Mouse (Mus musculus): Measurements from ENCODE around the gene Olfr695. TPM values are rescaled to one million over a fixed set of nuclear protein-coding genes. Genes with fewer than 3 reads are reported as not detected.

Gene Olfr695
- polyA plus RNA-seq (2014; fragmentation: Illumina TruSeq; extraction: RNeasy Lipid Tissue Mini Kit (QIAGEN cat#74804)), result not detected

GRCm38 (mm10) chr7:106716296-106716695, at the start of gene Olfr695:
Gene Olfr695 (minus strand): TSS chr7:106716396.

GRCm38 (mm10) chr7:106755297-106755696, 39.1 kb upstream of the Olfr695 start, which contains the start of gene Olfr698:
Gene Olfr698 (minus strand): TSS chr7:106755397.

GRCm38 (mm10) chr7:106742343-106742742, 26.1 kb upstream of the Olfr695 start, which contains the start of gene Olfr697:
Gene Olfr697 (minus strand): TSS chr7:106742443.

GRCm38 (mm10) chr7:106691714-106692113, 24.5 kb downstream of the Olfr695 start, which contains the start of gene Olfr694:
Gene Olfr694 (minus strand): TSS chr7:106691814.

GRCm38 (mm10) chr7:106680484-106680883, 35.7 kb downstream of the Olfr695 start, which contains the start of gene Olfr693:
Gene Olfr693 (minus strand): TSS chr7:106680584.

Other genes starting within 250 kb of the Olfr695 start
- gene Olfr693, start 35.8 kb downstream of the Olfr695 start, polyA plus RNA-seq (2014; fragmentation: Illumina TruSeq; extraction: RNeasy Lipid Tissue Mini Kit (QIAGEN cat#74804)), result not detected
- not detected for gene Olfr694, start 24.6 kb downstream of the Olfr695 start, polyA plus RNA-seq (2014; fragmentation: Illumina TruSeq; extraction: RNeasy Lipid Tissue Mini Kit (QIAGEN cat#74804))
- gene Olfr697, start 26.0 kb upstream of the Olfr695 start, polyA plus RNA-seq (2014; fragmentation: Illumina TruSeq; extraction: RNeasy Lipid Tissue Mini Kit (QIAGEN cat#74804)), result not detected
- gene Olfr698, start 39.0 kb upstream of the Olfr695 start, polyA plus RNA-seq (2014; fragmentation: Illumina TruSeq; extraction: RNeasy Lipid Tissue Mini Kit (QIAGEN cat#74804)), result not detected
- gene Olfr699, start 76.8 kb upstream of the Olfr695 start, polyA plus RNA-seq (2014; fragmentation: Illumina TruSeq; extraction: RNeasy Lipid Tissue Mini Kit (QIAGEN cat#74804)), result not detected
- not detected for gene Olfr700, start 92.4 kb upstream of the Olfr695 start, polyA plus RNA-seq (2014; fragmentation: Illumina TruSeq; extraction: RNeasy Lipid Tissue Mini Kit (QIAGEN cat#74804))
- gene Olfr701, start 97.7 kb upstream of the Olfr695 start, polyA plus RNA-seq (2014; fragmentation: Illumina TruSeq; extraction: RNeasy Lipid Tissue Mini Kit (QIAGEN cat#74804)), result 0.14 TPM
- gene Olfr702, start 117.5 kb upstream of the Olfr695 start, polyA plus RNA-seq (2014; fragmentation: Illumina TruSeq; extraction: RNeasy Lipid Tissue Mini Kit (QIAGEN cat#74804)), result not detected
- gene Olfr703, start 127.0 kb upstream of the Olfr695 start, polyA plus RNA-seq (2014; fragmentation: Illumina TruSeq; extraction: RNeasy Lipid Tissue Mini Kit (QIAGEN cat#74804)), result not detected
- not detected for gene Olfr704, start 146.8 kb upstream of the Olfr695 start, polyA plus RNA-seq (2014; fragmentation: Illumina TruSeq; extraction: RNeasy Lipid Tissue Mini Kit (QIAGEN cat#74804))
- not detected for gene Olfr705, start 160.5 kb upstream of the Olfr695 start, polyA plus RNA-seq (2014; fragmentation: Illumina TruSeq; extraction: RNeasy Lipid Tissue Mini Kit (QIAGEN cat#74804))
- gene Olfr706, start 171.8 kb upstream of the Olfr695 start, polyA plus RNA-seq (2014; fragmentation: Illumina TruSeq; extraction: RNeasy Lipid Tissue Mini Kit (QIAGEN cat#74804)), result not detected
- not detected for gene Olfr707, start 184.8 kb upstream of the Olfr695 start, polyA plus RNA-seq (2014; fragmentation: Illumina TruSeq; extraction: RNeasy Lipid Tissue Mini Kit (QIAGEN cat#74804))
- not detected for gene Olfr1532-ps1, start 191.6 kb upstream of the Olfr695 start, polyA plus RNA-seq (2014; fragmentation: Illumina TruSeq; extraction: RNeasy Lipid Tissue Mini Kit (QIAGEN cat#74804))
- not detected for gene Olfr709-ps1, start 215.8 kb upstream of the Olfr695 start, polyA plus RNA-seq (2014; fragmentation: Illumina TruSeq; extraction: RNeasy Lipid Tissue Mini Kit (QIAGEN cat#74804))
- not detected for gene Olfr710, start 231.9 kb upstream of the Olfr695 start, polyA plus RNA-seq (2014; fragmentation: Illumina TruSeq; extraction: RNeasy Lipid Tissue Mini Kit (QIAGEN cat#74804))
- not detected for gene Olfr6, start 247.5 kb upstream of the Olfr695 start, polyA plus RNA-seq (2014; fragmentation: Illumina TruSeq; extraction: RNeasy Lipid Tissue Mini Kit (QIAGEN cat#74804))

All from ovary, adult 10 weeks (tissue).